Mouse (Mus musculus) left cerebral cortex, postnatal 36 days (tissue): ENCODE measurements around the gene Dnajb11. TPM values are rescaled to one million over a fixed set of nuclear protein-coding genes. Genes with fewer than 3 reads are reported as not detected.

ENCODE experiments used
- DNase-seq, 2 experiments: peaks; one replicate each; pipeline ENCODE4 v3.0.0; 2021 to 2022; ENCODE audit warnings: low spot score in 2 of 2, mixed read lengths in 1 of 2
- intact Hi-C: fragments of 180-260 bp; cut with DNase I; formaldehyde crosslinking; loops from one replicate; pipeline ENCODE4 v1.15.1; 2025
- total RNA-seq, 2 experiments: library from RNA; stranded (reverse); gene quantifications; 2 replicates each; pipeline ENCODE4 v1.2.3; 2021

Gene Dnajb11
- total RNA-seq, 2 experiments from 2014 or later, result 64.7 to 71.8 TPM

DNA sequence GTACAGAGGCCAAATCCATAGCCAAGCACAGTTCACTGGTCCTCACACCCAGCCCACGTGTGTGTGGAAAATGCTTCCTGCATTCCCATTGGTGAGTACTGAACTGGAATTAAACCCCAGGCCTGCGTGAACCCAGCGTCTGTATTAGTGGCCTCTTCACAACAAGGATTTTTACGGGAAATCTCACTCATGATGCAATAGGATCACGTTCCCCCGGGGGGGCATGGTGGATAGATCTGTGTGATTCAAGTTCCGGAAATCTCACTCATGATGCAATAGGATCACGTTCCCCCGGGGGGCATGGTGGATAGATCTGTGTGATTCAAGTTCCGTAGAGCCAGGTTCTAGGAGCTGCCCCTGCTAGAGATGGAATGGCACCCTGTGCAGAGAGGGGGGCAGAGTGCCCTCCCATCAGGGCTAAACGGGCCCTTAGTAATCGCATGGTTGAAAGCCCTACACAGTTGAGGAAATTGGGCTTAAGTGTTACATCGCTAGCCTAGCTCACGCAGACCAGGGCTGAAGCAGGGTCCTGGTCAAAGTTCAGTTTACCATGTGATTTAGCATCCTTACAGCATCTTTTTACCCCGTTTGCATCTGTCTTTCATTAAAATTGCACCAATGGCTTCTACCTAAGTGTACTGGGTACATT is 61.1 kb downstream of the Dnajb11 start:
- intact Hi-C loops, result no loop called here
- DNase-seq, result no peak

DNA sequence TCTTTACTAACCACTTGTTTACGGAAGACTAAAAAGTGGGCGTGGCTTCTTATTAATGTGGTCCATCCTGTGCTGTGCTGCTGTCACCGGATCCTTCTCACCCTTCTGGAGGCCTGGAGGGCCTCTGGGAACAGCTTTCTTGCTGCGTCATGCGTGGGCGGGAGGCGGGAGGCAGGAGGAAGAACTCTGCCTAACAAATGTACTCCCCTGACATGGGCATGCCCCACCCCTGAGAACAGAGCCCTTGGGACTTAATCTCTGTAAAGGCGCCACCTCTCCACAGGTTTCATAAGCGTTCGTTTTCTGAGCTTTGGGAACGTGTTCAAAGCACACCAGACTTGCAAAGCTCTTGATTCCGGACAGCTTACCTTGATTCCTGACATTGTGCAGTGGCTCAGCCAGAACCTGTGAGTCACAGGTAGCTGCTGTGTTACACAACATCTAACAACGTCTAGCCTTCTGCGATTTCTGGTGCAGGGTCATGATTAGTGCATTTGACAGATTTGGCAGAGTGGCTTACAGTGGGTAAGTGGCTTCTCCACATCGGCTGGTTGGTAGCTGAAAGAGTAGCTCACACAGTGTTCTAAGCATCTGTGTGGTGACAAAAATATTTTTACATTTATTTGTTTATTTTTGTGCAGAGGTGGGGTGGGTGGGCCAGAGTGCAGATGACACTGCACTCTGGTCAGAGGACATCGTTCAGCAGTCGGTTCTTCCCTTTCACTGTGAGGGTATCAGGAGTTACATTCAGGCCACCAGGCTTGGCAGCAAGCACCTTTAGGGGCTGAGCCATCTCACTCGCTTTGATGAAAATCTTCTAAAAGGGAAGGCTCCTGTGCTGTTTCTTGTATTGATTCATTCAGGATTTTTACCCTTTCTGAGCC is 62.6 kb downstream of the Dnajb11 start:
- intact Hi-C loops, result no loop called here

GRCm38 (mm10) chr16:22921761-22922160 is 64.1 kb downstream of the Dnajb11 start:
- no peak for DNase-seq
- intact Hi-C loops, result no loop called here

More for the DNA sequence above, 62.6 kb downstream of the Dnajb11 start:
- no peak for DNase-seq

DNA sequence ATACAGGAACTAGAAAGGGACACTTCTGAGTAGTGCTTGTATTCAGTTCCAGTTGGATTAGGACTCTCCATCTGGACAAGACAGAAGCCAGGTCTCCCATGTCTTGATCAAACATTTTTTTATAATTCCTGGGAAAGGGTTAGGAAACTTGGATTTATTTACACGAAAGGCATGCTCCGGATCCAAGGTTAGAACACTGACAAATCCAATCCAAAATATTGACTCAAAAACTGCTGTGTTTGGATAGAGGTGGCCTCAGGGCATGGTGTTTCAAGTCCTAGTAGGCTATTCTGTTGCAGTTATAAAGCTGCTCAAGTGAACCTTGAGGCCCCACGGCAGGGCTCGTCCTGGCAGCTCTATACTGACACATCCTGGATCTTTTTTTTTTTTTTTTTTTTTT is 64.8 kb downstream of the Dnajb11 start:
- no peak for DNase-seq
- intact Hi-C loops, result no loop called here

Other genes starting within 250 kb of the Dnajb11 start
- 10 to 100 TPM; 46.3 to 64.0 TPM for gene Dgkg, start 200.6 kb upstream of the Dnajb11 start, total RNA-seq
- gene Crygs, start 46.3 kb upstream of the Dnajb11 start, total RNA-seq, result not detected
- gene Tbccd1, start 176 bp upstream of the Dnajb11 start, total RNA-seq, result 10 to 100 TPM; 13.8 to 16.3 TPM
- gene Ahsg, start 33.4 kb downstream of the Dnajb11 start, total RNA-seq, result not detected
- not detected for gene Fetub, start 60.5 kb downstream of the Dnajb11 start, total RNA-seq
- not detected for gene Hrg, start 93.2 kb downstream of the Dnajb11 start, total RNA-seq
- gene Kng2, start 171.6 kb downstream of the Dnajb11 start, total RNA-seq, result not detected
- gene Kng1, start 200.0 kb downstream of the Dnajb11 start, total RNA-seq, result not detected
- 100 to 1,000 TPM; 863 to 878 TPM for gene Eif4a2, start 249.6 kb downstream of the Dnajb11 start, total RNA-seq